Mouse (Mus musculus) limb, embryonic 15.5 days (tissue): ENCODE measurements around the gene Tbc1d17. TPM values are rescaled to one million over a fixed set of nuclear protein-coding genes. Genes with fewer than 3 reads are reported as not detected.
A peak's percentile ranks its signal among the peaks of the same experiment; 100 is the strongest.
"Not testable (repeated sequence)": the region's sequence is repeated elsewhere in the genome, so short reads cannot be mapped to it uniquely, and the experiment has no call there.

ENCODE experiments used
- ATAC-seq: fragments of 200-750 bp; cut with Nextera tagmentation; 2 replicates; pipeline ENCODE4 v1.8.0; 2017; ENCODE audit warnings: low read depth, moderate TSS enrichment; ENCODE audit not compliant: insufficient number of reproducible peaks, low FRiP score, low TSS enrichment
- H3K27ac ChIP-seq: fragments of 300-500 bp; sonication (generic); 2 replicates; pipeline ENCODE4 v1.5.1; 2015; ENCODE audit warnings: moderate library complexity, mild to moderate bottlenecking, inconsistent platforms
- H3K27me3 ChIP-seq: fragments of 300-500 bp; sonication (generic); 2 replicates; pipeline ENCODE4 v1.6.1; 2015; ENCODE audit warnings: inconsistent platforms
- H3K36me3 ChIP-seq: fragments of 300-500 bp; sonication (generic); 2 replicates; pipeline ENCODE4 v1.6.1; 2015; ENCODE audit warnings: inconsistent platforms
- H3K4me1 ChIP-seq: fragments of 300-500 bp; sonication (generic); 2 replicates; pipeline ENCODE4 v1.6.1; 2015; ENCODE audit warnings: inconsistent platforms
- H3K4me2 ChIP-seq: fragments of 300-500 bp; sonication (generic); 2 replicates; pipeline ENCODE4 v1.6.1; 2015; ENCODE audit warnings: mild to moderate bottlenecking, inconsistent platforms
- H3K4me3 ChIP-seq: fragments of 300-500 bp; sonication (generic); 2 replicates; pipeline ENCODE4 v1.5.1; 2015; ENCODE audit warnings: mild to moderate bottlenecking, inconsistent platforms
- H3K9ac ChIP-seq: fragments of 300-500 bp; sonication (generic); 2 replicates; pipeline ENCODE4 v1.6.1; 2015; ENCODE audit warnings: inconsistent platforms
- H3K9me3 ChIP-seq: fragments of 300-500 bp; sonication (generic); 2 replicates; pipeline ENCODE4 v1.6.1; 2016; ENCODE audit warnings: inconsistent platforms
- WGBS: fragments of 180-500 bp; shearing (Covaris S2); methylation state at CpG from one replicate; pipeline ENCODE4 v1.1.7; 2015; 5-methylcytosine and 5-hydroxymethylcytosine counted together
- polyA plus RNA-seq: library from polyadenylated mRNA; unstranded; fragments of >200 nt; fragmentation: Nextera tagmentation; extraction: Ambion mirVana; gene quantifications from 2 replicates; pipeline ENCODE4 v1.2.1, GENCODE M21; 2015

Gene Tbc1d17
- polyA plus RNA-seq, 1 experiment from 2014 or later = 82.6 TPM

- no peaks in the 10 kb centered on the region for H3K27me3 ChIP-seq
- peaks cover 27% of the 10 kb centered on the region for H3K4me1 ChIP-seq
- H3K27ac ChIP-seq = no peak overlapping the region
- no peak overlapping the region for H3K4me3 ChIP-seq
- 87% methylated on average over 13 of the region's 13 CpGs for WGBS
- no peaks in the 10 kb centered on the region for H3K9me3 ChIP-seq
- ATAC-seq = no peak
- peaks cover 66% of the 10 kb centered on the region for H3K36me3 ChIP-seq
- no peak overlapping the region for H3K4me2 ChIP-seq
- no peak overlapping the region; the same call in 1 of the 2 replicates for H3K9ac ChIP-seq
These were observed 39.6 kb upstream of the Tbc1d17 start for GRCm38 (mm10) chr7:44888256-44889105.

GRCm38 (mm10) chr7:44886964-44887363 is 38.1 kb upstream of the Tbc1d17 start:
- no peak for ATAC-seq
- Histone ChIP-seq H3K27ac (no peak overlapping the region), H3K4me3 (no peak overlapping the region), H3K27me3 (no peaks in the 10 kb centered on the region), H3K36me3 (peaks cover 80% of the 10 kb centered on the region), H3K4me1 (peaks cover 21% of the 10 kb centered on the region), H3K9ac (no peak overlapping the region), H3K4me2 (no peak overlapping the region), H3K9me3 (no peaks in the 10 kb centered on the region)
- WGBS = 86% methylated on average over 7 of the region's 7 CpGs

GRCm38 (mm10) chr7:44884637-44885036 is 35.8 kb upstream of the Tbc1d17 start:
- WGBS = 95% methylated on average over 5 of the region's 5 CpGs
- Histone ChIP-seq H3K27ac (no peak overlapping the region), H3K4me1 (peaks cover 6% of the 10 kb centered on the region; the same call in 1 of the 2 replicates), H3K4me2 (no peak overlapping the region), H3K36me3 (peaks cover 94% of the 10 kb centered on the region), H3K4me3 (no peak overlapping the region), H3K27me3 (no peaks in the 10 kb centered on the region), H3K9me3 (no peaks in the 10 kb centered on the region), H3K9ac (no peak overlapping the region)
- ATAC-seq = no peak

GRCm38 (mm10) chr7:44883036-44883435 is 34.2 kb upstream of the Tbc1d17 start:
- Histone ChIP-seq H3K9me3 (no peaks in the 10 kb centered on the region), H3K9ac (no peak overlapping the region)

GRCm38 (mm10) chr7:44877833-44878232 is 29.0 kb upstream of the Tbc1d17 start:
- Histone ChIP-seq H3K27me3 (no peaks in the 10 kb centered on the region), H3K9ac (no peak overlapping the region), H3K9me3 (no peaks in the 10 kb centered on the region), H3K36me3 (peaks cover 70% of the 10 kb centered on the region), H3K4me1 (no peaks in the 10 kb centered on the region), H3K4me3 (no peak overlapping the region), H3K27ac (no peak overlapping the region), H3K4me2 (no peak overlapping the region)
- WGBS = 88% methylated on average over 14 of the region's 14 CpGs
- no peak for ATAC-seq

More at GRCm38 (mm10) chr7:44883036-44883435, 34.2 kb upstream of the Tbc1d17 start:
- Histone ChIP-seq H3K4me2 (no peak overlapping the region), H3K27me3 (no peaks in the 10 kb centered on the region), H3K27ac (no peak overlapping the region), H3K36me3 (peaks cover 95% of the 10 kb centered on the region), H3K4me1 (no peaks in the 10 kb centered on the region), H3K4me3 (no peak overlapping the region)
- 95% methylated on average over 3 of the region's 3 CpGs for WGBS
- no peak for ATAC-seq

- H3K9me3 ChIP-seq, H3K9ac ChIP-seq, H3K27ac ChIP-seq, ATAC-seq, H3K4me2 ChIP-seq, H3K27me3 ChIP-seq, H3K36me3 ChIP-seq, H3K4me3 ChIP-seq: not testable (repeated sequence)
- peaks cover 28% of the 10 kb centered on the region for H3K4me1 ChIP-seq
- 80% methylated on average over 2 of the region's 2 CpGs for WGBS
These were observed 22.9 kb upstream of the Tbc1d17 start for GRCm38 (mm10) chr7:44871774-44872173.

GRCm38 (mm10) chr7:44871181-44871580 is 22.3 kb upstream of the Tbc1d17 start:
- WGBS = 83% methylated on average over 1 of the region's 1 CpGs

GRCm38 (mm10) chr7:44870614-44871013 is 21.7 kb upstream of the Tbc1d17 start:
- no peak for ATAC-seq
- Histone ChIP-seq H3K4me1 (peaks cover 40% of the 10 kb centered on the region), H3K4me3 (peak overlapping the region; percentile 97), H3K9ac (peak overlapping the region; percentile 42), H3K9me3 (no peaks in the 10 kb centered on the region), H3K36me3 (peaks cover 7% of the 10 kb centered on the region; the same call in 1 of the 2 replicates), H3K4me2 (peak overlapping the region; percentile 75), H3K27ac (peak overlapping the region; percentile 100), H3K27me3 (no peaks in the 10 kb centered on the region)
- WGBS = 68% methylated on average over 6 of the region's 6 CpGs

More at GRCm38 (mm10) chr7:44871181-44871580, 22.3 kb upstream of the Tbc1d17 start:
- Histone ChIP-seq H3K27ac (no peak overlapping the region), H3K9ac (no peak overlapping the region), H3K27me3 (no peaks in the 10 kb centered on the region), H3K36me3 (peaks cover 6% of the 10 kb centered on the region; the same call in 1 of the 2 replicates), H3K4me2 (no peak overlapping the region), H3K4me3 (no peak overlapping the region), H3K9me3 (no peaks in the 10 kb centered on the region), H3K4me1 (peaks cover 34% of the 10 kb centered on the region)
- no peak for ATAC-seq

GRCm38 (mm10) chr7:44869697-44870528 is 21.0 kb upstream of the Tbc1d17 start, which contains the start of gene Ptov1:
Gene Ptov1, minus strand, starts transcription at chr7:44869788.
- Histone ChIP-seq H3K9me3 (no peaks in the 10 kb centered on the region), H3K4me2 (peak within 1 kb of the TSS; percentile 75), H3K27me3 (no peaks in the 10 kb centered on the region), H3K27ac (peak within 1 kb of the TSS; percentile 100), H3K4me3 (peak within 1 kb of the TSS; percentile 97), H3K9ac (peak within 1 kb of the TSS; percentile 100), H3K36me3 (peaks cover 14% of the 10 kb centered on the region), H3K4me1 (peaks cover 47% of the 10 kb centered on the region)
- WGBS = 5% methylated on average over 29 of the region's 29 CpGs
- ATAC-seq = peak; percentile 92

GRCm38 (mm10) chr7:44868919-44869696 is 20.2 kb upstream of the Tbc1d17 start:
- under 1% methylated on average over 88 of the region's 108 CpGs for WGBS
- H3K4me2 ChIP-seq = peak overlapping the region; percentile 75
- H3K4me1 ChIP-seq = peaks cover 55% of the 10 kb centered on the region
- H3K27ac ChIP-seq = peak overlapping the region; percentile 100
- no peaks in the 10 kb centered on the region for H3K9me3 ChIP-seq
- no peaks in the 10 kb centered on the region for H3K27me3 ChIP-seq
- peak overlapping the region; percentile 100 for H3K9ac ChIP-seq
- peak; percentile 52; the same call in 1 of the 2 replicates for ATAC-seq
- H3K36me3 ChIP-seq = peaks cover 23% of the 10 kb centered on the region
- H3K4me3 ChIP-seq = peak overlapping the region; percentile 97

GRCm38 (mm10) chr7:44868465-44868864 is 19.6 kb upstream of the Tbc1d17 start:
- ATAC-seq = no peak
- 6% methylated on average over 16 of the region's 16 CpGs for WGBS

More at GRCm38 (mm10) chr7:44868465-44868864, 19.6 kb upstream of the Tbc1d17 start:
- H3K36me3 ChIP-seq = peaks cover 29% of the 10 kb centered on the region
- H3K4me3 ChIP-seq = peak overlapping the region; percentile 97
- peak overlapping the region; percentile 100 for H3K9ac ChIP-seq
- no peaks in the 10 kb centered on the region for H3K27me3 ChIP-seq
- no peaks in the 10 kb centered on the region for H3K9me3 ChIP-seq
- peak overlapping the region; percentile 75 for H3K4me2 ChIP-seq
- peaks cover 60% of the 10 kb centered on the region for H3K4me1 ChIP-seq
- H3K27ac ChIP-seq = peak overlapping the region; percentile 100
